Mouse (Mus musculus): Measurements from ENCODE around the gene Ccdc33. TPM values are rescaled to one million over a fixed set of nuclear protein-coding genes. Genes with fewer than 3 reads are reported as not detected.

Gene Ccdc33
- polyA plus RNA-seq, 1 experiment from 2014 or later: not detected

- WGBS (ENCODE audit: insufficient replicate concordance): 45% methylated on average over 8 of the region's 8 CpGs
Observed at GRCm38 (mm10) chr9:57992781-57993591, 125.6 kb downstream of the Ccdc33 start.

GRCm38 (mm10) chr9:57992060-57992459, 126.6 kb downstream of the Ccdc33 start:
- Histone ChIP-seq H3K27me3 (peaks cover 17% of the 10 kb centered on the region), H3K36me3 (no peaks in the 10 kb centered on the region), H3K9ac (no peak overlapping the region), H3K4me1 (replicated peaks) (no peaks in the 10 kb centered on the region), H3K9me3 (replicated peaks) (no peaks in the 10 kb centered on the region), H3K4me3 (replicated peaks) (no peak overlapping the region), H3K4me2 (no peak overlapping the region), H3K27ac (no peak overlapping the region)
- WGBS (ENCODE audit: insufficient replicate concordance): 47% methylated on average over 3 of the region's 3 CpGs
- DNase-seq (no peak), ATAC-seq (ENCODE audit: low read depth) (no peak)

More at GRCm38 (mm10) chr9:57992781-57993591, 125.6 kb downstream of the Ccdc33 start:
- ATAC-seq (ENCODE audit: low read depth) (no peak), DNase-seq (no peak)
- Histone ChIP-seq H3K9me3 (replicated peaks) (no peaks in the 10 kb centered on the region), H3K4me3 (replicated peaks) (no peak overlapping the region), H3K36me3 (no peaks in the 10 kb centered on the region), H3K4me1 (replicated peaks) (peaks cover 5% of the 10 kb centered on the region), H3K27ac (no peak overlapping the region), H3K27me3 (peaks cover 25% of the 10 kb centered on the region), H3K9ac (no peak overlapping the region), H3K4me2 (no peak overlapping the region)

GRCm38 (mm10) chr9:57990438-57991110, 128.0 kb downstream of the Ccdc33 start:
- Histone ChIP-seq H3K9me3 (replicated peaks) (no peaks in the 10 kb centered on the region), H3K4me3 (replicated peaks) (no peak overlapping the region), H3K9ac (no peak overlapping the region), H3K4me1 (replicated peaks) (no peaks in the 10 kb centered on the region), H3K36me3 (no peaks in the 10 kb centered on the region), H3K4me2 (no peak overlapping the region), H3K27me3 (peaks cover 8% of the 10 kb centered on the region; the same call in 1 of the 2 replicates), H3K27ac (no peak overlapping the region)
- no peak for ATAC-seq (ENCODE audit: low read depth)
- WGBS (ENCODE audit: insufficient replicate concordance): 25% methylated on average over 10 of the region's 10 CpGs
- no peak for DNase-seq

GRCm38 (mm10) chr9:57989309-57989708, 129.3 kb downstream of the Ccdc33 start:
- 59% methylated on average over 6 of the region's 6 CpGs for WGBS (ENCODE audit: insufficient replicate concordance)
- no peak overlapping the region for H3K9ac ChIP-seq
- H3K4me2 ChIP-seq: no peak overlapping the region
- H3K36me3 ChIP-seq: no peaks in the 10 kb centered on the region
- H3K9me3 ChIP-seq (replicated peaks): no peaks in the 10 kb centered on the region
- no peak overlapping the region for H3K4me3 ChIP-seq (replicated peaks)
- no peak overlapping the region for H3K27ac ChIP-seq
- H3K27me3 ChIP-seq: peaks cover 4% of the 10 kb centered on the region; the same call in 1 of the 2 replicates
- no peaks in the 10 kb centered on the region for H3K4me1 ChIP-seq (replicated peaks)
- DNase-seq (no peak), ATAC-seq (ENCODE audit: low read depth) (no peak)

GRCm38 (mm10) chr9:57988098-57988497, 130.5 kb downstream of the Ccdc33 start:
- no peak for DNase-seq
- Histone ChIP-seq H3K4me2 (no peak overlapping the region), H3K27ac (no peak overlapping the region), H3K9ac (no peak overlapping the region), H3K9me3 (replicated peaks) (no peaks in the 10 kb centered on the region), H3K4me3 (replicated peaks) (no peak overlapping the region), H3K27me3 (0 out of 2 replicates have a peak, but pooled peaks cover 4% of the 10 kb centered on the region), H3K4me1 (replicated peaks) (no peaks in the 10 kb centered on the region), H3K36me3 (no peaks in the 10 kb centered on the region)
- no peak for ATAC-seq (ENCODE audit: low read depth)
- 56% methylated on average over 2 of the region's 2 CpGs for WGBS (ENCODE audit: insufficient replicate concordance)

GRCm38 (mm10) chr9:57986293-57986692, 132.3 kb downstream of the Ccdc33 start:
- DNase-seq (no peak), ATAC-seq (ENCODE audit: low read depth) (no peak)
- 0 out of 2 replicates have a peak, but pooled peaks cover 4% of the 10 kb centered on the region for H3K27me3 ChIP-seq
- H3K4me1 ChIP-seq (replicated peaks): no peaks in the 10 kb centered on the region
- 57% methylated on average over 7 of the region's 7 CpGs for WGBS (ENCODE audit: insufficient replicate concordance)
- no peak overlapping the region for H3K4me2 ChIP-seq
- H3K4me3 ChIP-seq (replicated peaks): no peak overlapping the region
- no peaks in the 10 kb centered on the region for H3K36me3 ChIP-seq
- H3K9ac ChIP-seq: no peak overlapping the region
- no peak overlapping the region for H3K27ac ChIP-seq
- H3K9me3 ChIP-seq (replicated peaks): no peaks in the 10 kb centered on the region

- WGBS (ENCODE audit: insufficient replicate concordance): 77% methylated on average over 8 of the region's 8 CpGs
- Histone ChIP-seq H3K36me3 (no peaks in the 10 kb centered on the region), H3K27ac (no peak overlapping the region), H3K4me1 (replicated peaks) (no peaks in the 10 kb centered on the region), H3K27me3 (0 out of 2 replicates have a peak, but pooled peaks cover 5% of the 10 kb centered on the region), H3K9ac (no peak overlapping the region), H3K4me2 (no peak overlapping the region), H3K9me3 (replicated peaks) (no peaks in the 10 kb centered on the region), H3K4me3 (replicated peaks) (no peak overlapping the region)
- DNase-seq (no peak), ATAC-seq (ENCODE audit: low read depth) (no peak)
Observed at GRCm38 (mm10) chr9:57985304-57985703, 133.3 kb downstream of the Ccdc33 start.

GRCm38 (mm10) chr9:57980570-57980969, 138.1 kb downstream of the Ccdc33 start:
- H3K4me2 ChIP-seq: no peak overlapping the region
- ATAC-seq (ENCODE audit: low read depth) (no peak), DNase-seq (no peak)
- 0 out of 2 replicates have a peak, but pooled peaks cover 8% of the 10 kb centered on the region for H3K27me3 ChIP-seq
- no peak overlapping the region for H3K4me3 ChIP-seq (replicated peaks)
- no peaks in the 10 kb centered on the region for H3K36me3 ChIP-seq
- no peak overlapping the region for H3K9ac ChIP-seq
- H3K9me3 ChIP-seq (replicated peaks): no peaks in the 10 kb centered on the region
- no peaks in the 10 kb centered on the region for H3K4me1 ChIP-seq (replicated peaks)
- no peak overlapping the region for H3K27ac ChIP-seq
- WGBS (ENCODE audit: insufficient replicate concordance): 38% methylated on average over 10 of the region's 10 CpGs

- H3K4me2 ChIP-seq: no peak overlapping the region
- H3K27ac ChIP-seq: no peak overlapping the region
- no peaks in the 10 kb centered on the region for H3K4me1 ChIP-seq (replicated peaks)
- DNase-seq: no peak
- 0 out of 2 replicates have a peak, but pooled peaks cover 8% of the 10 kb centered on the region for H3K27me3 ChIP-seq
- 34% methylated on average over 3 of the region's 3 CpGs for WGBS (ENCODE audit: insufficient replicate concordance)
- H3K9ac ChIP-seq: no peak overlapping the region
- no peak for ATAC-seq (ENCODE audit: low read depth)
- H3K9me3 ChIP-seq (replicated peaks): no peaks in the 10 kb centered on the region
- no peak overlapping the region for H3K4me3 ChIP-seq (replicated peaks)
- H3K36me3 ChIP-seq: no peaks in the 10 kb centered on the region
Observed at GRCm38 (mm10) chr9:57978858-57979257, 139.8 kb downstream of the Ccdc33 start.
